Mouse (Mus musculus) right cerebral cortex, postnatal 14 days (tissue): Measurements from ENCODE around the gene Kif6.

Experiments used
- DNase-seq: peaks from one replicate; pipeline ENCODE4 v3.0.0; 2022

Kif6 gene

GRCm38 (mm10) chr17:49863597-49863996 lies 248.7 kb downstream of the Kif6 start:
- no peak for DNase-seq

- DNase-seq, result no peak
Observed at GRCm38 (mm10) chr17:49865604-49866003, 250.7 kb downstream of the Kif6 start.

GRCm38 (mm10) chr17:49866653-49867215 lies 251.8 kb downstream of the Kif6 start:
- no peak for DNase-seq

- DNase-seq, result no peak
Observed at GRCm38 (mm10) chr17:49867321-49868137, 252.6 kb downstream of the Kif6 start.

GRCm38 (mm10) chr17:49869246-49869645 lies 254.3 kb downstream of the Kif6 start:
- DNase-seq, result no peak

GRCm38 (mm10) chr17:49872305-49872704 lies 257.4 kb downstream of the Kif6 start:
- DNase-seq, result no peak

- no peak for DNase-seq
Observed at GRCm38 (mm10) chr17:49874746-49875145, 259.8 kb downstream of the Kif6 start.

GRCm38 (mm10) chr17:49875401-49875800 lies 260.5 kb downstream of the Kif6 start:
- no peak for DNase-seq

GRCm38 (mm10) chr17:49875939-49876651 lies 261.2 kb downstream of the Kif6 start:
- no peak for DNase-seq

GRCm38 (mm10) chr17:49880919-49881744 lies 266.2 kb downstream of the Kif6 start:
- DNase-seq, result no peak

- no peak for DNase-seq
Observed at GRCm38 (mm10) chr17:49881796-49882195, 266.9 kb downstream of the Kif6 start.

- DNase-seq, result no peak
Observed at GRCm38 (mm10) chr17:49883136-49883755, 268.3 kb downstream of the Kif6 start.

- DNase-seq, result no peak
Observed at GRCm38 (mm10) chr17:49885035-49885434, 270.1 kb downstream of the Kif6 start.

- no peak for DNase-seq
Observed at GRCm38 (mm10) chr17:49889629-49890028, 274.7 kb downstream of the Kif6 start.

- DNase-seq, result peak; percentile 44
Observed at GRCm38 (mm10) chr17:49890861-49891260, 275.9 kb downstream of the Kif6 start.

GRCm38 (mm10) chr17:49892390-49892789 lies 277.5 kb downstream of the Kif6 start:
- no peak for DNase-seq

GRCm38 (mm10) chr17:49894471-49894870 lies 279.5 kb downstream of the Kif6 start:
- no peak for DNase-seq

- DNase-seq, result peak; percentile 88
Observed at GRCm38 (mm10) chr17:49898849-49899331, 284.0 kb downstream of the Kif6 start.

GRCm38 (mm10) chr17:49902613-49903012 lies 287.7 kb downstream of the Kif6 start:
- no peak for DNase-seq

GRCm38 (mm10) chr17:49923429-49923828 lies 308.5 kb downstream of the Kif6 start:
- DNase-seq, result no peak

- DNase-seq, result no peak
Observed at GRCm38 (mm10) chr17:49927611-49928010, 312.7 kb downstream of the Kif6 start.

GRCm38 (mm10) chr17:49933806-49934205 lies 318.9 kb downstream of the Kif6 start:
- no peak for DNase-seq
